Mouse (Mus musculus) naive thymus-derived CD4-positive, alpha-beta T cell, adult 2 months (primary cell): Measurements from ENCODE around the gene Sgsh.

Source experiments
- DNase-seq: peaks from one replicate; pipeline ENCODE4 v3.0.0-alpha.2; 2011; ENCODE audit warnings: low read depth

Gene Sgsh

GRCm38 (mm10) chr11:119377326-119377725 lies 22.0 kb upstream of the Sgsh start:
- DNase-seq = no peak

- no peak for DNase-seq
Observed at GRCm38 (mm10) chr11:119375425-119375824, 20.1 kb upstream of the Sgsh start.

- DNase-seq = peak; percentile 87
Observed at GRCm38 (mm10) chr11:119363534-119364145, 8.3 kb upstream of the Sgsh start.

- no peak for DNase-seq
Observed at GRCm38 (mm10) chr11:119362769-119363533, 7.6 kb upstream of the Sgsh start.

GRCm38 (mm10) chr11:119359089-119359488 lies 3.8 kb upstream of the Sgsh start:
- DNase-seq = no peak

- peak; percentile 62 for DNase-seq
Observed at GRCm38 (mm10) chr11:119354798-119355442, 416 bp downstream of the Sgsh start.

- DNase-seq = no peak
Observed at GRCm38 (mm10) chr11:119353946-119354345, 1.4 kb downstream of the Sgsh start.

GRCm38 (mm10) chr11:119352113-119352512 lies 3.2 kb downstream of the Sgsh start:
- peak; percentile 66 for DNase-seq

- no peak for DNase-seq
Observed at GRCm38 (mm10) chr11:119347125-119347524, 8.2 kb downstream of the Sgsh start.

- no peak for DNase-seq
Observed at GRCm38 (mm10) chr11:119344865-119345264, 10.5 kb downstream of the Sgsh start.

GRCm38 (mm10) chr11:119344178-119344577 lies 11.2 kb downstream of the Sgsh start:
- DNase-seq = no peak

- peak; percentile 92 for DNase-seq
Observed at GRCm38 (mm10) chr11:119339637-119340036, 15.7 kb downstream of the Sgsh start.

GRCm38 (mm10) chr11:119339179-119339578 lies 16.2 kb downstream of the Sgsh start:
- no peak for DNase-seq

- no peak for DNase-seq
Observed at GRCm38 (mm10) chr11:119338271-119339059, 16.9 kb downstream of the Sgsh start.

GRCm38 (mm10) chr11:119331970-119332369 lies 23.4 kb downstream of the Sgsh start:
- peak; percentile 28 for DNase-seq

- DNase-seq = no peak
Observed at GRCm38 (mm10) chr11:119330592-119330991, 24.7 kb downstream of the Sgsh start.

GRCm38 (mm10) chr11:119325068-119325467 lies 30.3 kb downstream of the Sgsh start:
- DNase-seq = no peak

GRCm38 (mm10) chr11:119322521-119322920 lies 32.8 kb downstream of the Sgsh start:
- no peak for DNase-seq

- no peak for DNase-seq
Observed at GRCm38 (mm10) chr11:119316720-119317119, 38.6 kb downstream of the Sgsh start.

- DNase-seq = no peak
Observed at GRCm38 (mm10) chr11:119314252-119314936, 40.9 kb downstream of the Sgsh start.

GRCm38 (mm10) chr11:119310621-119311020 lies 44.7 kb downstream of the Sgsh start:
- DNase-seq = no peak

GRCm38 (mm10) chr11:119307916-119308315 lies 47.4 kb downstream of the Sgsh start:
- no peak for DNase-seq
